Mouse (Mus musculus) gonadal fat pad, adult 2 months (tissue): Measurements from ENCODE around the gene Zfp952. TPM values are rescaled to one million over a fixed set of nuclear protein-coding genes. Genes with fewer than 3 reads are reported as not detected.

Experiments
- polyA plus RNA-seq: library from polyadenylated mRNA; depleted of rRNA; stranded (reverse); fragments of >200 nt; gene quantifications from 2 replicates; pipeline ENCODE4 v1.2.3, GENCODE M21; 2012; rRNA removed

Zfp952 gene
- polyA plus RNA-seq, 1 experiment, result 4.7 TPM

Other genes with a start within 250 kb of the Zfp952 start
- 10.6 and 11.9 TPM in 2 replicates for gene Zfp871, start 204.8 kb upstream of the Zfp952 start, polyA plus RNA-seq
- 0.19 and 0.33 TPM in 2 replicates for gene Zfp811, start 183.2 kb upstream of the Zfp952 start, polyA plus RNA-seq
- 9.4 and 10.6 TPM in 2 replicates for gene Zfp799, start 162.9 kb upstream of the Zfp952 start, polyA plus RNA-seq
- 1.3 and 1.7 TPM in 2 replicates for gene Zfp870, start 101.5 kb upstream of the Zfp952 start, polyA plus RNA-seq
- 0.23 and 0.55 TPM in 2 replicates for gene Cyp4f14, start 75.8 kb upstream of the Zfp952 start, polyA plus RNA-seq
- 56.3 and 62.6 TPM in 2 replicates for gene Cyp4f13, start 45.7 kb upstream of the Zfp952 start, polyA plus RNA-seq
- 1.2 and 1.8 TPM in 2 replicates for gene Zfp472, start 27.3 kb upstream of the Zfp952 start, polyA plus RNA-seq
- gene Zfp763, start 40.3 kb downstream of the Zfp952 start, polyA plus RNA-seq, result 1.4 and 1.7 TPM in 2 replicates
- not detected in 2 replicates for gene 4921501E09Rik, start 74.9 kb downstream of the Zfp952 start, polyA plus RNA-seq
- 1.8 and 2.5 TPM in 2 replicates for gene Zfp563, start 96.2 kb downstream of the Zfp952 start, polyA plus RNA-seq
- 0.09 and 0.14 TPM in 2 replicates for gene Morc2b, start 146.6 kb downstream of the Zfp952 start, polyA plus RNA-seq
- not detected in 2 replicates for gene Olfr55, start 175.3 kb downstream of the Zfp952 start, polyA plus RNA-seq
- gene Olfr239, start 198.2 kb downstream of the Zfp952 start, polyA plus RNA-seq, result not detected in 2 replicates
- gene Olfr1564, start 228.6 kb downstream of the Zfp952 start, polyA plus RNA-seq, result not detected in 2 replicates